Mouse (Mus musculus): ENCODE measurements around the gene Smarca4. TPM values are rescaled to one million over a fixed set of nuclear protein-coding genes. Genes with fewer than 3 reads are reported as not detected.

Smarca4 gene
- 51.1 and 52.8 TPM in 2 replicates for polyA plus RNA-seq (2014; fragmentation: Nextera tagmentation; extraction: Ambion mirVana)

DNA sequence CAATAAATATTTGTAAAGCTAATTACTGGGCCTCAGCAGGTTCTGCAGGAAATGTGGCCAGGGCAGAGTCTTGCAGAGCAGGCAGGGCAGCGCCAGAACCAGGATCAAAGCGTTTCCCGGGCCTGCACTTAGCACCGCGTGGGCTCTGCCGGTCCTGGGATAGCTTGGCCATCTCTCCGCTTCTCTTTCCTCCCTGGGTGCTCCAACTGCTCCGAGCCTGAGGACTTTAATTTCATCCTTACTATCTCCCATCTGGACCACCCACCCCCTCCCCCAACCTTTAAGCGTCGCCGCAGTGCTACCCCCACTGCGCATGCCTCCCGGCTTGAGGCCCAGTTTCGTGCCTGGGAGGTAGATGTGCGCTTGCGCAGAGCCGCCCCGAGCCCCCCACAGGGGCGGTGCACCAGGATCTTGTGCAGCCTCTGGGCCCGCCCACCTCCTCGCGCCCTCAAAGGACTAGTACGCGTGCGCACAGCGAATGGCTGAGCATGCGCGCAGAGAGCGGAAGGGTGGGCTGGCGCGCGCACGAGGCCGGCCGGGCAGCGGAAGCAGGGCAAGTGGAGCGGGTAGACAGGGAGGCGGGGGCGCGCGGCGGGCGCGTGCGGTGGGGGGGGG lies at the start of gene Smarca4:
Smarca4 (plus strand) TSS at position 553 of the 615 bp plus-strand sequence.
- no peaks in the 10 kb centered on the region for H3K9me3 ChIP-seq (ENCODE audit: control insufficient read depth, low read length)
- H3K27ac ChIP-seq (replicated peaks in 1 of 2; ENCODE audit: control insufficient read depth in 1 of 2, insufficient read depth in 1 of 2, low read depth in 2 of 2, low read length in 2 of 2): peak within 1 kb of the TSS; percentile 96 to 97
- under 1% methylated on average over 45 of the region's 45 CpGs for WGBS
- peak within 1 kb of the TSS; percentile 80 for H3K4me2 ChIP-seq (ENCODE audit: low read length)
- H3K27me3 ChIP-seq (ENCODE audit: control insufficient read depth, insufficient read depth, low read length): no peaks in the 10 kb centered on the region
- H3K9ac ChIP-seq (ENCODE audit: low read length): peak within 1 kb of the TSS; percentile 94
- peak; percentile 95 for ATAC-seq (ENCODE audit: insufficient number of reproducible peaks, insufficient read depth, low FRiP score, low read depth)
- H3K4me3 ChIP-seq (ENCODE audit: control insufficient read depth in 1 of 2, insufficient read depth in 1 of 2, low read depth in 1 of 2, low read length in 2 of 2): peak within 1 kb of the TSS; percentile 82 to 89
- H3K4me1 ChIP-seq (ENCODE audit: control insufficient read depth in 2 of 2, insufficient read depth in 2 of 2, low read length in 2 of 2): peaks cover 3 to 7% of the 10 kb centered on the region in 2 experiments; a peak in 1 of 4 replicates
- H3K36me3 ChIP-seq (ENCODE audit: control insufficient read depth, insufficient read depth, low read length): no peaks in the 10 kb centered on the region

DNA sequence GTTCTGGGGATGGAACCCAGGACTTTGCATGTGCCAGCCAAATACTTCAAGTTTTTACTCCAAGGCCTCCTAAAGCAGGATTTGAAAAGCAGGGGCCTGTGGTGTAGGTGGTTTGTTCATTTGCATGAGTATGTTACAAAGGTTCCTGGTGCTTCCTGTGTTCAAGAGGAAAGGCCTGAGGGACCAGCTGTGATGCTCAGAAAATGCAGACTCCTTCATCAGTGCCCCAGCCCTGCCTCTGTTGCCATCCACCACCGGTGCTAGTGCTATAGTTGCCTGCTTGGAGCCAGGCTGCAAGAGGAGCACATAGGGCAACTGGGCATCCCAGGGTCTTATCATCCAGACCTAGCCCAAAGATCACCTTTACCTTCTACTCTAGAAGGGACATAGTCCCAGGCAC lies 49.4 kb upstream of the Smarca4 start:
- Histone ChIP-seq H3K36me3 (ENCODE audit: control insufficient read depth, insufficient read depth, low read length) (peaks cover 37% of the 10 kb centered on the region), H3K4me1 (ENCODE audit: control insufficient read depth in 2 of 2, insufficient read depth in 2 of 2, low read length in 2 of 2) (peaks cover 2 to 18% of the 10 kb centered on the region in 2 experiments), H3K4me2 (ENCODE audit: low read length) (no peak overlapping the region), H3K9me3 (ENCODE audit: control insufficient read depth, low read length) (no peaks in the 10 kb centered on the region), H3K9ac (ENCODE audit: low read length) (no peak overlapping the region), H3K4me3 (ENCODE audit: control insufficient read depth in 1 of 2, insufficient read depth in 1 of 2, low read depth in 1 of 2, low read length in 2 of 2) (no peak overlapping the region), H3K27ac (replicated peaks in 1 of 2; ENCODE audit: control insufficient read depth in 1 of 2, insufficient read depth in 1 of 2, low read depth in 2 of 2, low read length in 2 of 2) (no peak overlapping the region), H3K27me3 (ENCODE audit: control insufficient read depth, insufficient read depth, low read length) (no peaks in the 10 kb centered on the region)
- ATAC-seq (ENCODE audit: insufficient number of reproducible peaks, insufficient read depth, low FRiP score, low read depth): no peak
- WGBS: 85% methylated on average over 1 of the region's 1 CpGs

DNA sequence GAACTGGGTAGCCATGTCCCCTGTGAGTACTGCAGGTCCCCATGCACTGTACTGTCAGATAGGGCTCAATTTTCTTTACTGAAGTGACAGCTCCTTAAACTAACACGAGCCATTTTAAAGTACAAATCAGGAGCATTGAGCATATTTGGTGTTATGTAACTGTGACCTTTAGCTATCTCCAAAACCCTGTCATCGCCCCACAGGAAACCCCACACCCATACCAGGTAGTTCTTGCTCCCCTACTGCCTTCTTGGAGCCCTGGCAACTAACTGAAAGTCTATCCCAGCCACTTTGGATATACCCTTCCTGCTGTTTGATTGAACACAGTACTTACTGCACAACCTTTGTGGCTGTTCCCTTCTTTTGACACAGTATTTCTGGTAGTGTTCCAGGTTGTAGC lies 48.9 kb upstream of the Smarca4 start:
- ATAC-seq (ENCODE audit: insufficient number of reproducible peaks, insufficient read depth, low FRiP score, low read depth): no peak
- Histone ChIP-seq H3K36me3 (ENCODE audit: control insufficient read depth, insufficient read depth, low read length) (peaks cover 40% of the 10 kb centered on the region), H3K4me1 (ENCODE audit: control insufficient read depth in 2 of 2, insufficient read depth in 2 of 2, low read length in 2 of 2) (peaks cover 2 to 18% of the 10 kb centered on the region in 2 experiments), H3K27me3 (ENCODE audit: control insufficient read depth, insufficient read depth, low read length) (no peaks in the 10 kb centered on the region), H3K4me2 (ENCODE audit: low read length) (no peak overlapping the region), H3K9me3 (ENCODE audit: control insufficient read depth, low read length) (no peaks in the 10 kb centered on the region), H3K4me3 (ENCODE audit: control insufficient read depth in 1 of 2, insufficient read depth in 1 of 2, low read depth in 1 of 2, low read length in 2 of 2) (no peak overlapping the region), H3K27ac (replicated peaks in 1 of 2; ENCODE audit: control insufficient read depth in 1 of 2, insufficient read depth in 1 of 2, low read depth in 2 of 2, low read length in 2 of 2) (no peak overlapping the region), H3K9ac (ENCODE audit: low read length) (no peak overlapping the region)
- WGBS: 67% methylated on average over 2 of the region's 2 CpGs

DNA sequence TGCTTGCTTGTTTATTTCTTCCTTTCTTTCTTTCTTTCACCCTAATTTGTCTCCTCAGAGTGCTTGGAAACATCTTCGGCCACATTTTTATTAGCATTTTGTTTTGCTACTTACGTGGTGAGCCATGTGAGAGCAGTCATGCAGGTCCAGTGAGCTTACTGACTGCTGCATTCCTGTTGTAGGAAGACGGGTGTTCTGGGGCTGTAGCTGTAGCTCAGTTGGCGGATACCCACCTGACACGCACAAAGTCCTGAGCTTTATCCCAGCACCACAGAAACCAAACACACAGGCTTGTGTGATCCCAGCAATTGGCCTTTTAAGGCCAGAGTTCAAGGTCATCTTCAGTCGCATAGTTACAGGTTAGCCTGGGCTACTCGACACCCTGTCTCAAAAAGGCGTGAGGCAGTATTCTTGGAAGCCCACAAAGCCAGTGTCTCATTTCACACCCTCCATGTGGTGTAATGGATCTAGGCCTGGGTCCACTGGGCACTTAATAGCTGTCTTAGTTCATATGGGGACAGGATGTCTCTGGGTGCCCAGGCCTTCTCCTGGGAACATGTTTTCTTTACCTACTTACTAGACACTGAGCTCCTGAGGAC lies 47.2 kb upstream of the Smarca4 start:
- peaks cover 51% of the 10 kb centered on the region for H3K36me3 ChIP-seq (ENCODE audit: control insufficient read depth, insufficient read depth, low read length)
- H3K4me3 ChIP-seq (ENCODE audit: control insufficient read depth in 1 of 2, insufficient read depth in 1 of 2, low read depth in 1 of 2, low read length in 2 of 2): no peak overlapping the region
- no peak overlapping the region for H3K27ac ChIP-seq (replicated peaks in 1 of 2; ENCODE audit: control insufficient read depth in 1 of 2, insufficient read depth in 1 of 2, low read depth in 2 of 2, low read length in 2 of 2)
- no peak overlapping the region for H3K9ac ChIP-seq (ENCODE audit: low read length)
- H3K4me2 ChIP-seq (ENCODE audit: low read length): no peak overlapping the region
- no peaks in the 10 kb centered on the region for H3K27me3 ChIP-seq (ENCODE audit: control insufficient read depth, insufficient read depth, low read length)
- ATAC-seq (ENCODE audit: insufficient number of reproducible peaks, insufficient read depth, low FRiP score, low read depth): no peak
- WGBS: 90% methylated on average over 8 of the region's 8 CpGs
- H3K4me1 ChIP-seq (ENCODE audit: control insufficient read depth in 2 of 2, insufficient read depth in 2 of 2, low read length in 2 of 2): peaks cover 2 to 18% of the 10 kb centered on the region in 2 experiments
- no peaks in the 10 kb centered on the region for H3K9me3 ChIP-seq (ENCODE audit: control insufficient read depth, low read length)

DNA sequence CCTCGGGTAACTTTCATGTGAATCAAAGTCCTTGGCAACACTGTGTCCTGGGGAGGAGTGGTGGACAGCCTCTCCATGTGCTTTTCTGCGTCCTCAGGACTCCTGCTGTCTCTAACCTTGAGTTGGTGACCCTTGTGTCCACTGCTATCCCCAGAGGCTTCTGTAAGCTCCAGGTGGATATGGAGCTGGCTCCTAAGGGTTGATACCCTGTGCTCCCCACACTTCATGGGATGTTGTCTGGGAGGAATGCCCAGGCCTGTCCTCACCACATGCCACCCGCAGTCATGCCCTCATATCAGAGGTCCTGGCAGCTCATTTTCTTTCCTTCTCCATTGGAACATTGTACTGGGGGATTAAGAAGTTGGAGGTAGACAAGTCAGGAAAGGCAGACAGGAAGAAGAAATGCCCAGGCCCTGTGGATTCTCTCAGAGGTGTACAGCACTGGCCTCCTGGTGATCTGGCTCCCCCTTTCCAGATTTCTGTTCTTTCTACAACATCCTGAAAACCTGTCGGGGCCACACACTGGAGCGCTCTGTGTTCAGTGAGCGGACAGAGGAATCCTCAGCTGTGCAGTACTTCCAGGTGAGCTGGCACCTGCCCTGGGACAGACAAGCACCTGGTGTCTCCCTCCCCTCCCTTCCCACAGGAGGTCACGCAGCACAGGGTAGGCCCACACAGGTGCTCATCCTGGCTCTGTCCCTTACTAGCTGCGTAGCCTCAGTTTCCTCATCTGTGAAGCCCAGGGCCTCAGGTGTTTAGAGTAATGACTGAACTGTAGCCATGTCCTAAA lies 41.8 kb upstream of the Smarca4 start:
- Histone ChIP-seq H3K4me2 (ENCODE audit: low read length) (no peak overlapping the region), H3K4me1 (ENCODE audit: control insufficient read depth in 2 of 2, insufficient read depth in 2 of 2, low read length in 2 of 2) (no peaks in the 10 kb centered on the region), H3K36me3 (ENCODE audit: control insufficient read depth, insufficient read depth, low read length) (peaks cover 97% of the 10 kb centered on the region), H3K9ac (ENCODE audit: low read length) (no peak overlapping the region), H3K27ac (replicated peaks in 1 of 2; ENCODE audit: control insufficient read depth in 1 of 2, insufficient read depth in 1 of 2, low read depth in 2 of 2, low read length in 2 of 2) (no peak overlapping the region), H3K4me3 (ENCODE audit: control insufficient read depth in 1 of 2, insufficient read depth in 1 of 2, low read depth in 1 of 2, low read length in 2 of 2) (no peak overlapping the region), H3K27me3 (ENCODE audit: control insufficient read depth, insufficient read depth, low read length) (no peaks in the 10 kb centered on the region), H3K9me3 (ENCODE audit: control insufficient read depth, low read length) (no peaks in the 10 kb centered on the region)
- ATAC-seq (ENCODE audit: insufficient number of reproducible peaks, insufficient read depth, low FRiP score, low read depth): no peak
- WGBS: 93% methylated on average over 8 of the region's 8 CpGs

DNA sequence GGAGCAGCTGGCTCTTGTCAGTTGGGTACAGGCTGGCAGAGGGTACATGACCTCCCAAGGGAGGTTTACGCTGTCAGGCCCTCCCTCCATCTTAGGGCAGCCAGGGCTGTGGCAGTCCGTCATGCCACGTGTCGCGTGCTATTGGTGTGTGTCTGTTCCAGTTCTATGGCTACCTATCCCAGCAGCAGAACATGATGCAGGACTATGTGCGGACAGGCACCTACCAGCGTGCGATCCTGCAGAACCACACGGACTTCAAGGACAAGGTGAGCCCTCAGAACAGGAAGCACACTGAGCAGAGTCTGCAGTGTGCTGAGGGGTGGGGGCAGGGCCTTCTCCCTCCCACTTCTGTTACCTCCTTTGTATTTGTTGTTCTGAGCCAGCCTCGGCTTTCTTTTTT lies 40.7 kb upstream of the Smarca4 start:
- no peaks in the 10 kb centered on the region for H3K27me3 ChIP-seq (ENCODE audit: control insufficient read depth, insufficient read depth, low read length)
- H3K9me3 ChIP-seq (ENCODE audit: control insufficient read depth, low read length): no peaks in the 10 kb centered on the region
- peaks cover 97% of the 10 kb centered on the region for H3K36me3 ChIP-seq (ENCODE audit: control insufficient read depth, insufficient read depth, low read length)
- WGBS: 93% methylated on average over 10 of the region's 10 CpGs
- no peak overlapping the region for H3K27ac ChIP-seq (replicated peaks in 1 of 2; ENCODE audit: control insufficient read depth in 1 of 2, insufficient read depth in 1 of 2, low read depth in 2 of 2, low read length in 2 of 2)
- ATAC-seq (ENCODE audit: insufficient number of reproducible peaks, insufficient read depth, low FRiP score, low read depth): no peak
- no peak overlapping the region for H3K9ac ChIP-seq (ENCODE audit: low read length)
- H3K4me2 ChIP-seq (ENCODE audit: low read length): no peak overlapping the region
- H3K4me3 ChIP-seq (ENCODE audit: control insufficient read depth in 1 of 2, insufficient read depth in 1 of 2, low read depth in 1 of 2, low read length in 2 of 2): no peak overlapping the region
- H3K4me1 ChIP-seq (ENCODE audit: control insufficient read depth in 2 of 2, insufficient read depth in 2 of 2, low read length in 2 of 2): no peaks in the 10 kb centered on the region

DNA sequence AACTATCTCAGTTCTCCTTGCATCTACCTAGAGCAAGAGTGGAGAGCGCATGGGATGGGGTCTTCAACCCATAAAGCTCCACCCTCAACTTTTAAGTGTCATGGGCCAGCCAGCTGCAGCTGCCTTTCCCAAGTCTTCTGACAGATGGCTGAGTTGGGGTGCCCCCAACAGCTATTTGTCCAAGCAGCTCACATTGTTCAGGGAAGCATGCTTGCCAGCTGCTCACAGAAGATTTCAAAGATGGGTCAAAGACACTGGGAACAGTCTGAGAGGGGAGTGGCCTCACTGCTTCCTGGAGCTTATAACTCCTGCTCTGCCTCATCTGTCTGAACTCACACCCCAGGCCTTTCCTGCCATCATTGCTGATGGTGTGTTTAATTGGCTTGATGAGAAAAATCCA lies 39.7 kb upstream of the Smarca4 start:
- no peak overlapping the region for H3K27ac ChIP-seq (replicated peaks in 1 of 2; ENCODE audit: control insufficient read depth in 1 of 2, insufficient read depth in 1 of 2, low read depth in 2 of 2, low read length in 2 of 2)
- no peaks in the 10 kb centered on the region for H3K27me3 ChIP-seq (ENCODE audit: control insufficient read depth, insufficient read depth, low read length)
- H3K4me2 ChIP-seq (ENCODE audit: low read length): no peak overlapping the region
- H3K4me3 ChIP-seq (ENCODE audit: control insufficient read depth in 1 of 2, insufficient read depth in 1 of 2, low read depth in 1 of 2, low read length in 2 of 2): no peak overlapping the region
- no peaks in the 10 kb centered on the region for H3K9me3 ChIP-seq (ENCODE audit: control insufficient read depth, low read length)
- no peak overlapping the region for H3K9ac ChIP-seq (ENCODE audit: low read length)
- no peaks in the 10 kb centered on the region for H3K4me1 ChIP-seq (ENCODE audit: control insufficient read depth in 2 of 2, insufficient read depth in 2 of 2, low read length in 2 of 2)
- WGBS: 100% methylated on average over 1 of the region's 1 CpGs
- no peak for ATAC-seq (ENCODE audit: insufficient number of reproducible peaks, insufficient read depth, low FRiP score, low read depth)
- peaks cover 97% of the 10 kb centered on the region for H3K36me3 ChIP-seq (ENCODE audit: control insufficient read depth, insufficient read depth, low read length)

Measured in heart, embryonic 14.5 days (tissue).